Mouse (Mus musculus) left cerebral cortex, postnatal 4 days (tissue): Measurements from ENCODE around the gene Adora2b. TPM values are rescaled to one million over a fixed set of nuclear protein-coding genes. Genes with fewer than 3 reads are reported as not detected.

Source experiments
- total RNA-seq, 2 experiments: library from RNA; stranded (reverse); gene quantifications; 2 replicates each; pipeline ENCODE4 v1.2.3; 2021

Adora2b gene
- total RNA-seq, 2 experiments from 2014 or later = 4.0 to 4.4 TPM

Other genes starting within 250 kb of the Adora2b start
- 1 to 10 TPM; 6.4 to 8.7 TPM for gene Zswim7, start 32.4 kb downstream of the Adora2b start, total RNA-seq
- 10 to 100 TPM; 54.9 to 59.5 TPM for gene Ttc19, start 32.5 kb downstream of the Adora2b start, total RNA-seq
- 1 to 10 TPM; 5.4 to 6.8 TPM for gene Pigl, start 209.5 kb downstream of the Adora2b start, total RNA-seq
- gene Ncor1, start 209.6 kb downstream of the Adora2b start, total RNA-seq = 100 to 1,000 TPM; 287 to 297 TPM